Mouse (Mus musculus) urinary bladder, postnatal 0 days (tissue): Measurements from ENCODE around the gene Kctd11. TPM values are rescaled to one million over a fixed set of nuclear protein-coding genes. Genes with fewer than 3 reads are reported as not detected.

Source experiments
- microRNA-seq: library from miRNA; unstranded; fragments of <30 nt; microRNA quantifications from one replicate; pipeline ENCODE4, GENCODE M21; 2016
- polyA plus RNA-seq: library from polyadenylated mRNA; unstranded; fragments of >200 nt; fragmentation: Nextera tagmentation; extraction: Ambion mirVana; gene quantifications from 2 replicates; pipeline ENCODE4 v1.2.1, GENCODE M21; 2015

Kctd11 gene
- 9.2 and 10.3 TPM in 2 replicates for polyA plus RNA-seq

GRCm38 (mm10) chr11:69880853-69881603 lies at the start of gene Kctd11:
Gene Kctd11 (minus strand): TSS chr11:69881406.

GRCm38 (mm10) chr11:69921114-69922011 lies 40.2 kb upstream of the Kctd11 start, which contains the start of gene Eif5a:
Gene Eif5a (minus strand): TSS chr11:69921958.

GRCm38 (mm10) chr11:69913554-69914371 lies 32.6 kb upstream of the Kctd11 start, which contains the start of gene Gps2:
Gene Gps2 (plus strand): TSS chr11:69913888.

DNA sequence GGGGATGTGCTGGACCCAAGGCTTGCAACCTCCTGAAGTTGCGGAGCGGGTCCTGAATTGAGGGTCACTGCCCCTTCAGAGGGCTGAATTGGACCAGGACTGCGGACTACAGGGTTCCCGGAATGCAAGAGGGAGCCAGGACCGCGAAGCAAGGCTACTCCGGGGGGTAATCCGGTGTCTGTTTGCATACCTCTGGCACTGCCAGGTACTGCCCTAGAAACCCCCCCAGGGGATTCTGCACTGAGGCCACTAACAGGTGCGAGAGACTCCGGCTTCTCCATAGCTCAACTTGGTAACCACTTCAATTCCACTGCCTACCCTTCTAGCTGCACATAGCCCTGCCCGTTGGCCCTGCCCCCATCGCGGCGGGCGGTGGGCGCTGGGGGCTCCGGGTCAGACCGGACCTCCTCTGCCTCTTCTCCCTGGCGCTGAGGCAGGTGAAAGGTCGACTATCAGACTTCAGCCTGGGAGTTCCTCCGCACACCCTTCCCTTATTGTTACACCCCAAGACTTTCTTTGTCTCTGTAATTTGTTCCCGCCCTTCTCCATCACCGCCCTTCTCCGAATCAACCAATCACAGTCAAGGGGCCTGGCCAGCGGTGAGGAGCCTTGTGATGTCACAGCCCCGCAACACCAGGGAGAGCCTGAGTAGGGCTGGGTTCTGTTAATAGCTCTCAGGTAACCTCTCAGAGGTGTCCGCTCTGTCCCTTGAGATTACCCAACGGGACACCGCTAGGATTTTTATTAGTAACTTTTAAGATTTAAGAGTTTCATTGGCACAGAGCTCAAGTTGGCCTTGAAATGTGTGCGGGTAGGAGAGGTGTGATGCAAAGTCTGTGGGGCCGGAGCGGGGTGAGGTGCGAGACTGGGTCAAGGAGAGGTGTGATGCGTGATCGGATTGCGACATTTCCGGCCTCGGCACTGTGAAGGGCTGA lies 19.5 kb upstream of the Kctd11 start, which contains the start of the genes 2810408A11Rik and Neurl4:
Gene 2810408A11Rik, minus strand, starts transcription at position 517 of the 935 bp plus-strand sequence.
Gene Neurl4, plus strand, starts transcription at position 602 of the 935 bp plus-strand sequence.

DNA sequence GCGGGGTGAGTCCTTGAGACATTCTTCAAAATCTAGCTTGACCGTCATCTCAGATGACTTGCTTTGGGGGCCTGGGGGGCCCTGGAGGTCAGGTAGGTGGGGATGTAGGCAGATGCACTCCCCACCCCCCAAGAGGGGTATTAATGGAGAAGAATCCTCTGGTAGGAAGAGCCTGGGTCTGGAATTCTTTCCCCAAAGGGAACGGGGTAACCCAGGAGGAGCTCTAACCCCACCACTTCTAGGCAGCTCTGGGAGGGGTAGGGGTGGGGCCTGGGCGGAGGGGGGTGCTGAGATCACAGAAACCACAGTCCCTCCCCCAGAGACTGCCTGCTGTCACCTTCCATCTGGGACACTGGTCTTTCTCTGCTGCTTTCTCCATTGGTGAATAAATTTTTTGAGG lies 14.1 kb upstream of the Kctd11 start, which contains the start of gene Acap1:
Gene Acap1, minus strand, starts transcription at position 249 of the 400 bp plus-strand sequence.

DNA sequence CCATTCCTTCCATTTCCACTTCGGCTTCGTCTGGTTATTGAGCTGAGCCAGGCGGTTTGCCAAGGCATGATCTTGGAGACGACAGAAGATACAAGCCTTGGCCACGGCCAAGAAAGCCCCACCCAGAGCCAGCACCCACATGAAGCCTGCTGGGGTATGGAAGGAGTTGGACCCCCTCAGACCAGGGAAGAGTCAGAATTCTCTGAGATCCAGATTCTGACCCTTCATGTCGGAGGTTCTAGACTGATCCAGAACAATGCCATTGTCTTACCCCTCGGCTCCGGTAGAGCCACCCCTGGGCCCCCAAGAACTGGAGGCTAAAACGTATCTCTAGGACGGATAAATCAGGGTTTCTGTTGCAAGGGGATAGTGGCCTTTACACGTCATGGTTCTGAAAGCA lies 3.3 kb downstream of the Kctd11 start, which contains the start of gene Tmem95:
Gene Tmem95, minus strand, starts transcription at position 141 of the 400 bp plus-strand sequence.

DNA sequence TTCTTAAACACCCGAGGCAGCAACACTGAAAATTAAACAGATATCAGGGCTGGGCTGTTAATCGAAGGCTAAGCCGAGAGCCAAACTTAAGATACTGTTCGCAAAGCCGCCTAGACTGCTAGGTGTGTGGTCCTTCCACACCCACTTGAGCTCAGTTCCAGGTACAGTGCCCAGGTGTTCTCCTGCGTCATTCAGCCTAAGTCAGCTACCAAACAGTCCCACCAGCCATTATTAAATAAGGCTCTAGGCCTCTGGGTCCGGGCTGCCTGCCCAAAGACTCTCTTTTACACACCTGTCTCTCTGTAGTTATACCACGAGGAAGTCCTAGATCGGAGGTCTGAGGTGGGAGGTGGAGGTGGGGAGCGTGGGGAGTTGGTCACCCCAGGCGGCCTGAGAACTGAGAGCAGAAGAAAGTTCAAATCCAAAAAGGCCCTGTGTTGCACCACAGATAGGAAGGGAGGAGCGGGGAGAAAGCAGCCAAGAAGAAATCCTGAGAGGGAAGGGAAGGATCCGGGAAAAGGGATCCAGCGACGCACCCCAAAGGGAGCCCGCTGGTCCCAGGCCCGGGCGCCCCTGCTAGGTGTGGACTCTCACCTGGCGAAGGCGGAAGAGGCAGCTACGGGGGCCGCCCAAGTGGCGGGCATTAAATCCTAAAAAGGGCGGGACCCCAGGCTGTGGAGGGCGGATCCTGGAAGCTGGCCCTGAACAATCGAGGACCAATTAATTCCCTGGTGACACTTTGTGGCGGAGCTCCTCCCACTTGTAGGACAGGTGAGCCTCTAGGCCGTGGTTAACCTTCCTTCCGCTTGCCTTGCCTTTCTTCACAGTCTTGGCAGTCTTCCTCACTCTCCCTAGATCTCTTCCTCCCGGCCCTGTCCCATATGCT lies 22.9 kb downstream of the Kctd11 start, which contains the start of gene Tnk1:
Gene Tnk1, minus strand, starts transcription at position 618 of the 886 bp plus-strand sequence.

GRCm38 (mm10) chr11:69846198-69846680 lies 35.0 kb downstream of the Kctd11 start, which contains the start of gene Plscr3:
Gene Plscr3 (plus strand): TSS chr11:69846376.

GRCm38 (mm10) chr11:69837952-69838713 lies 43.1 kb downstream of the Kctd11 start, which contains the start of gene Tmem256:
Gene Tmem256 (plus strand): TSS chr11:69838514.

GRCm38 (mm10) chr11:69837604-69837951 lies 43.6 kb downstream of the Kctd11 start, which contains the start of gene Nlgn2:
Gene Nlgn2 (minus strand): TSS chr11:69837784.

Small RNAs within 50 kb of the gene (microRNA-seq; reads per million reads assigned to microRNA genes)
- not detected for gene Mir6924

Other genes with a start within 250 kb of the Kctd11 start
- gene Fxr2, start 248.4 kb downstream of the Kctd11 start, polyA plus RNA-seq, result 12.5 and 13.6 TPM in 2 replicates
- gene Sox15, start 226.1 kb downstream of the Kctd11 start, polyA plus RNA-seq, result 3.2 and 7.1 TPM in 2 replicates
- gene Mpdu1, start 218.8 kb downstream of the Kctd11 start, polyA plus RNA-seq, result 33.5 and 41.2 TPM in 2 replicates
- gene Cd68, start 215.3 kb downstream of the Kctd11 start, polyA plus RNA-seq, result 27.9 and 48.1 TPM in 2 replicates
- 378 and 433 TPM in 2 replicates for gene Eif4a1, start 209.0 kb downstream of the Kctd11 start, polyA plus RNA-seq
- 46.3 and 49.8 TPM in 2 replicates for gene Senp3, start 199.3 kb downstream of the Kctd11 start, polyA plus RNA-seq
- 0.47 and 0.62 TPM in 2 replicates for gene Tnfsf13, start 195.6 kb downstream of the Kctd11 start, polyA plus RNA-seq
- gene Tnfsf12, start 185.6 kb downstream of the Kctd11 start, polyA plus RNA-seq, result 17.2 and 17.8 TPM in 2 replicates
- gene Tnfsfm13, start 185.3 kb downstream of the Kctd11 start, polyA plus RNA-seq, result 4.7 and 5.4 TPM in 2 replicates
- gene Polr2a, start 122.8 kb downstream of the Kctd11 start, polyA plus RNA-seq, result 9.3 and 10.3 TPM in 2 replicates
- not detected in 2 replicates for gene Slc35g3, start 119.4 kb downstream of the Kctd11 start, polyA plus RNA-seq
- gene Zbtb4, start 115.5 kb downstream of the Kctd11 start, polyA plus RNA-seq, result 3.9 and 4.3 TPM in 2 replicates
- 5.9 and 6.9 TPM in 2 replicates for gene Chrnb1, start 85.5 kb downstream of the Kctd11 start, polyA plus RNA-seq
- 0.78 and 0.86 TPM in 2 replicates for gene Fgf11, start 79.5 kb downstream of the Kctd11 start, polyA plus RNA-seq
- gene Tmem102, start 75.8 kb downstream of the Kctd11 start, polyA plus RNA-seq, result 13.7 TPM in 2 replicates
- not detected in 2 replicates for gene Gm39566, start 66.1 kb downstream of the Kctd11 start, polyA plus RNA-seq
- gene Spem2, start 62.9 kb downstream of the Kctd11 start, polyA plus RNA-seq, result not detected in 2 replicates
- 0.25 TPM in 1 of 2 replicates, not detected in the other for gene Spem1, start 59.2 kb downstream of the Kctd11 start, polyA plus RNA-seq
- 3.0 and 3.5 TPM in 2 replicates for gene Nlgn2, start 43.6 kb downstream of the Kctd11 start, polyA plus RNA-seq
- 421 and 430 TPM in 2 replicates for gene Tmem256, start 42.9 kb downstream of the Kctd11 start, polyA plus RNA-seq
- 94.6 and 111 TPM in 2 replicates for gene Plscr3, start 35.0 kb downstream of the Kctd11 start, polyA plus RNA-seq
- 6.2 and 6.4 TPM in 2 replicates for gene Tnk1, start 22.7 kb downstream of the Kctd11 start, polyA plus RNA-seq
- gene Tmem95, start 3.4 kb downstream of the Kctd11 start, polyA plus RNA-seq, result not detected in 2 replicates
- 0.14 and 0.47 TPM in 2 replicates for gene Acap1, start 14.1 kb upstream of the Kctd11 start, polyA plus RNA-seq
- 2.4 and 2.8 TPM in 2 replicates for gene 2810408A11Rik, start 19.6 kb upstream of the Kctd11 start, polyA plus RNA-seq
- 3.3 and 4.0 TPM in 2 replicates for gene Neurl4, start 19.7 kb upstream of the Kctd11 start, polyA plus RNA-seq
- 40.4 and 40.8 TPM in 2 replicates for gene Gps2, start 32.5 kb upstream of the Kctd11 start, polyA plus RNA-seq
- gene Eif5a, start 40.6 kb upstream of the Kctd11 start, polyA plus RNA-seq, result 1,055 and 1,123 TPM in 2 replicates
- gene Ybx2, start 54.4 kb upstream of the Kctd11 start, polyA plus RNA-seq, result 0.54 and 1.3 TPM in 2 replicates
- gene Slc2a4, start 66.8 kb upstream of the Kctd11 start, polyA plus RNA-seq, result 181 and 186 TPM in 2 replicates
- gene Cldn7, start 83.4 kb upstream of the Kctd11 start, polyA plus RNA-seq, result 61.3 and 78.2 TPM in 2 replicates
- 17.5 and 18.5 TPM in 2 replicates for gene Ctdnep1, start 99.8 kb upstream of the Kctd11 start, polyA plus RNA-seq
- gene Elp5, start 101.1 kb upstream of the Kctd11 start, polyA plus RNA-seq, result 83.8 and 90.4 TPM in 2 replicates
- gene Gabarap, start 109.7 kb upstream of the Kctd11 start, polyA plus RNA-seq, result 483 and 506 TPM in 2 replicates
- 46.2 and 46.3 TPM in 2 replicates for gene Phf23, start 114.4 kb upstream of the Kctd11 start, polyA plus RNA-seq
- 13.4 and 13.8 TPM in 2 replicates for gene Dvl2, start 119.2 kb upstream of the Kctd11 start, polyA plus RNA-seq
- gene Acadvl, start 134.0 kb upstream of the Kctd11 start, polyA plus RNA-seq, result 89.2 and 94.2 TPM in 2 replicates
- gene Dlg4, start 135.5 kb upstream of the Kctd11 start, polyA plus RNA-seq, result 4.8 and 5.2 TPM in 2 replicates
- gene Asgr1, start 172.7 kb upstream of the Kctd11 start, polyA plus RNA-seq, result 0.23 and 0.55 TPM in 2 replicates
- gene Asgr2, start 211.2 kb upstream of the Kctd11 start, polyA plus RNA-seq, result not detected in 2 replicates
- 0.58 and 0.90 TPM in 2 replicates for gene Mgl2, start 248.9 kb upstream of the Kctd11 start, polyA plus RNA-seq